Mouse (Mus musculus) kidney, postnatal 36 days (tissue): ENCODE measurements around the gene Parp4.

Experiments used
- DNase-seq, 2 experiments: peaks; one replicate each; pipeline ENCODE4 v3.0.0; 2021 to 2022; ENCODE audit warnings: mixed read lengths in 2 of 2

Parp4 gene

DNA sequence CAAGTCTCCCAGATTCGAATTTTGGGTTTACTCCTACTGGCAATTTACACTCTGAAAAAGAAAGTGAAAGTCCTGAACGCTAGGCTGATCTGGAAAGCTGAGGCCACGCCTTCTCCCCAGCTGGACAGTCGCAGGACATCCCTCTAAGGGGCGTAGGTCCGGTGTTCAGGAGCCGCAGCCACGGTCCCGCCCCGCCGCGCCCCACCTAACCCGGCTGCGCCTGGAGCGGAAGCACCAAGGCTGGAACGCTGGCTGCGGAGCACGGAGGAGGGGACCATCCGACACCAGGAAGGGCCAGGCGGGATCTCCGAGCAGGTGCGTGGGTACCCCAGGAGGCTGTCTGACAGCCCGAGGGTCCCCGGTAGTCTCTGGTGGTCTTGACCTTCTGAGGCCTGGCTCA lies at the start of gene Parp4, which contains the start of gene Cenpj:
Gene Parp4 (plus strand): TSS at position 204 of the 400 bp plus-strand sequence.
Gene Cenpj (minus strand): TSS at position 10 of the 400 bp plus-strand sequence.
- DNase-seq = peak; percentile 96

DNA sequence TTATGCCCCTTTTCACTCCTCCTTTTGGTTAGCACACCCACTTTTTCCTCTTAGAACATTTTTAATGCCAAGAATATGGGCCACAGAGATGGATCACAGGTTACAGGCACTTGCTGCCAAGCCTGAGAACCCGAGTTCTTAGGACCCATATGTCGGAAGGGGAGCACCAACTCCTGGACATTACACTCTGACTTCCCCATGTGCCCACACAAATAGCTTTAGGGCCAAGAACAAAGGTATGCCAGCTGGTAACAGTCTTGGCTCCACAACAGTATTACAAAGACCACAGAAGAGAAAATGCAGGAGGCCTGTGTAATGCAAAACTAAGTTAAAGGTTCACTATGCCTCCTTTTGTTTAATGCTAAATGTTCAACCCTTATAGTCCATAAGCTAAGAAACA lies 44.6 kb upstream of the Parp4 start:
- DNase-seq = no peak

DNA sequence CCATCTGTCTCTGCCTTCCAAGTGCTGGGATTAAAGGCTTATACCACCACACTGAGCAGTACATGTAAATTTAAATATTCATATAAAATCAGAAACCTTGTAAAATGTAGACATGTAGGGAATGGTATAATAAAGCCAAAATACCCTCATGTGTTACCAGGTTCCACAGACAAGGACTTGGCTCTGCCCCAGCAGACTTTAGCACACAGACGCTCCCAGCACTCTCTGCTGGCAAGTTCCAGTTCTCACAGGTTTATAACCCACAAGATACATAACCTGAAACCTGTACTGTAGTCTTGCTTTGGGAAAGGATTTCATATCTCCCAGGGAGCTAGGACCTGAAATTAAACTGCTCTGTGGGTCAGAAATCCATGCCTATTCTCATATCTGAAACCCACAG lies 30.5 kb upstream of the Parp4 start:
- DNase-seq = peak; percentile 37 to 61

DNA sequence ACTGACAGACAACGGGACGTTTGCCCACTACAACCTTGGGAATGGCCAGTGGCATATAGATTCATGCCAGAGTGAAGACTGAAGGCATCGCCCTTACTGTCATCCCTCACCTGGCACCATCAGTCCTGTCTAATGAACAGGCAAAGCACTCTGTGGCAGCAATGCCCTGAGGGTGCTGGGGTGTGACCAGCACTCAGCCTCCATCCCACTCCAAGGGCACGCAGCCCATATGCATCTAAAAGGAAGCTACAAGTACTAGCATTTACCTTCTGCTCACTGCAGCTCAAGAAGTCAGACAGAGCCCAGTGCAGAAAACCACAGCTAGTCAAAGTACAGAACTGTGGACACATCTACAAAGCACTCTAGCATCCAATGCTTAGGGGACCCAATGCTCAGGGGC lies 29.9 kb upstream of the Parp4 start:
- no peak for DNase-seq

DNA sequence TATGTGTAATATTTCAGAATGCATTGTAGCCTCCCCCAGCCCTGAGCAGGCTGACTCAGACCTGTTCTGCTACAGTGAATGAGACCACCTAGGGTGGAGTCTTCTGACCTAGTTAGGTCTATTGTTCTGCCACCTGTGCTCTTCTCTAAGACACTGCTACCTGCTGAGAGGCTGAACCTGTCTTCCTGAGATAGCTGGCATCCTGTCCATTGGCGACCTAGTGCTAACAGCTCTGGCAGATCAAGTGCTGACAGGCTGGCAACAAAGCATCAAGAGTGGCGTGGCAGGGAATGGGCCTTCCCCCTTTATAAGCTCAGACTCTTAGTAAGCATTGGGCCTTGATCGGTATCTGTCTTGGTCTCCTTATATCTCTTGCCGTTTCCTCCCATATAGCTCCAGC lies 24.5 kb upstream of the Parp4 start:
- no peak for DNase-seq

DNA sequence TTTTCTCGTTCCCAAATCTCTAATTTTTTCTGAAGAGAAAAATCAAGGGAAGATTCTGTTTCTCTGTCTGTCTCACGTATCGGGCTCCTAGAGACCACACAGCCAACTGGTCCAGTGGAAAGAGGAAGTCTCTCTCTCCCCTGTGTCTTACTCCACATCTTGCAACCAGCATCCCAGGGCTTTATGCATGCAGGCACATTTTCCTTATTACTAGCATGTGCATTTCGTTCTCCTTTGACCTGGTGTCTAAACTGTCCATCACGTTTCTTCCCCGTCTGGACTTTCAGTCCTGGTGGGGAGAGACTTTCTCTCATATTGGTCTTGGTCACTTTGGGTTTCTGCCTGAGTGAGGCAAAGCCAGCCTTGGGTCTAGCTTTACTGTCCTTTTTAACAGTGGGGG lies 22.5 kb upstream of the Parp4 start:
- no peak for DNase-seq

DNA sequence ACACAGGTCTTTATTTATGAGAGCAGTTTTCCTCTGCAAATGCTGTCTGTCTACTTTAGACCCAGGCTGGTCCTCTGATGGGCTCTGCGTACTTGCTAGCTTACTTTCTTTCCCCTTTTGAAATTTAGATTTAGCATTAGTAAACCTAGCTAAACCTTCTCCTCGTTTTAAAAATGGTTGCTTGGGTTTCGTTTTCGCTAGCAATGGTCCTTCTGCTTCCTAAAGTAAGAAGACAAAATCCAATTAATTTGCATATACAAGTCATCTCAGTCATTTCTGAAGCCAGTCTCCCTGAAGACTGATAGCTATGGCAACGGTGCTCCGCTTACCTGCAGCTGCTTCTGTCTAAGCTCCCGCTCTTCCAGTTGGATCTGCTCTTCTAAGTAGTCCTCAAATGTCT lies 22.1 kb upstream of the Parp4 start:
- no peak for DNase-seq

DNA sequence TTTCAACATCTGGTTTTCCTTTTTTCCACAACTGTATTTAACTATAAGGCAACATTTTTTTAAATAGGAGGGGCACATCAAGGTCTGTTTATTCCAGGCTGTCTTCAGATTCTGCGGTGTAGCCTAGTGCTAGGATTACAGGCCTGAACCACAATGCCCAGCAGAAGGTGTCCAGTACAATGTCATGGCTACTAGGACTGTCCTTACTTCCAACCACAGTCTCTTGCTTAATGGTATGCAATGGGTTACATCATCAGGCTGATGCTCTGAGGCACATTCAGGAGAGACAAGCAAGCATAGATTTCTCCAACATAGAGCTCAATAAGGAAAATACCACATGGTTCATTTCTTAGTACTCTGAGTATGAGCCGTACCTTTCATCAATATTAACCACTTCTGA lies 20.7 kb upstream of the Parp4 start:
- DNase-seq = no peak

DNA sequence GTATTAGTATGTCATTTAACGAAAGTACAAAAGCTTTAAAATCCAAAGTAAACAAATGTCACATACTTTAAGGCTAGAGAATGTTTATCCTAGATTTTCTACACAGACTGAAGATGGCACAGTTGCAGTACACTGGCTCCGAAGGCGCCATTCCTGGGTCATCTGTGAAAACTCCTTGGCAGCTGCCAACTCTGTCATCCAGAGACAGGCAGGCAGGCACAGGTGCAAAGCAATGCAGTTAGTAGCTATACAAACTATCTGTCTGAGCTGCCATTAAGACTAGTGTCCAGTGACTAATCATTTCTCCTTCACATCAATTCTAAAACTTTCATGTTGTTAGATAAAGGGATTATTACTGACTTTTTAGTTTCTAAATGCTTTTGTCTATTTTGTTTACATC lies 16.3 kb upstream of the Parp4 start:
- DNase-seq = no peak

DNA sequence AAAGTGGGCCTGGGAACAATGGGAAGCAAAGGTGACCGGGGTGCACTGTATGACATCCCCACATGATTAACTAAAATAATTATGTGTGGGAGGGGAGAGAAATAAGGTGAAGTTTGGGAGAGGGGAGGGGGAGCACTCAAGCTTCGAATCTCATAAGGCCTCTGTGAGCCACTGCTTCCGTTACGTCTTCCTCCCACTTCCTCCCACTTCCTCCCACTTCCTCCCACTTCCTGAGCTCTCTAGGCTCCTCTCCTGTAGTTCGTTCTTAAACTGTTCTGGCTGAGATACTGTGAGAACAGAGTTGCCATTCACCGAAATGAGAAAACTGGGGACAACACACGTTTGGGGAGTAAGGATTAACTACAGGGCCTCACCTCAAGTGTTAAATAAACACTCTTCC lies 7.9 kb upstream of the Parp4 start:
- no peak for DNase-seq

DNA sequence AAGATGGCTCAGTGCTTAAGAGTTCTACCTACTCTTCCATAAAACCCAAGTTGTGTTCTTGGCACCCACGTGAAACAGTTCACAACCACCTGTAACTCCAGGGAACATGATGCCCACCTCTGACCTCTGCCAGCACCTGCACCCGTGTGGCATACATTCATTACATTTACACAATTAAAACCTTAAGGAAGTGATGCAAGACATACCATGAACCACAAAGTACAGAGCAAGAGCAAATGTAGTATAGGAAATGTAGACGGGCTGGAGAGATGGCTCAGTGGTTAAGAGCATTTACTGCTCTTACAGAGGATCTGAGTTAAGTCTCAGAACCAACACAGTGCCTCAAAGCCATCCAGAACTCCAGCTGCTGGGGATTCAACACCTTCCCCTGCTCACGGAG lies 6.4 kb upstream of the Parp4 start:
- no peak for DNase-seq

DNA sequence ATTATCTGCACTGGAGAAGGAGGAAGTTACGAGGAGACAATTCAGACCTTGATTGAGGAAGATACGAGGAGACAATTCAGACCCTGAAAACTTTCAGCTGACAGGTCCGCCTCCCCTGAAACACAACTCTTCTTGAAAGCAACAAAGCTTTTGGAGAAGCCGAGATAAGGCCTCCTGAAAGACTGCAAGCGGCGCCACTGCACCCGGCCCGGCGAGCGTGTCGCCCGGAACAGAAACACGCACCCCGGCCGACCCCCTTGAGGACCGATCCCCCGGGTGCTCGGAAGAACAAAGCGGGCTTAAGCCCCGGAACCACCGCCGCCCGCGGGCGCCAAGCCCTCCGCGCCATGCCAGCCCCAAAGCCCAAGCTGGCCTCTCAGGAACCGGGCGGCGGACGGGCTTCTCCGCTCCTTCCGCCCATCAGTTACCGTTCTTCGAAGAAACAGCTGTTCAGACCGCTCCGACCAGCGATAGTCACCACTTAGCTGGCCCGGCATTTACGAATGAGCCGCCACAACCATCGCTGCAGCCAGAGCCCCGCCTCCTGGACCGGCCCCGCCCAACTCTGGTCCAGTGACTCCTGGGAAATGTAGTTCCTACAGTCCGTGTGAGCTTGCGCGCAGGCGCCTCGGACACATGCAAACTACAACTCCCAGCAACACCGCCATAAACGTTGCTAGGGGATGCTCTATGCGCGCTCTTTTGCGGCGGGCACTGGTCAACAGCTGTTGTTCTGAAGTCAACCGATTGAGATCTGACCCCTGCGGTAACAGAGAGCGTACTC lies 3.9 kb upstream of the Parp4 start:
- DNase-seq = peak; percentile 97

DNA sequence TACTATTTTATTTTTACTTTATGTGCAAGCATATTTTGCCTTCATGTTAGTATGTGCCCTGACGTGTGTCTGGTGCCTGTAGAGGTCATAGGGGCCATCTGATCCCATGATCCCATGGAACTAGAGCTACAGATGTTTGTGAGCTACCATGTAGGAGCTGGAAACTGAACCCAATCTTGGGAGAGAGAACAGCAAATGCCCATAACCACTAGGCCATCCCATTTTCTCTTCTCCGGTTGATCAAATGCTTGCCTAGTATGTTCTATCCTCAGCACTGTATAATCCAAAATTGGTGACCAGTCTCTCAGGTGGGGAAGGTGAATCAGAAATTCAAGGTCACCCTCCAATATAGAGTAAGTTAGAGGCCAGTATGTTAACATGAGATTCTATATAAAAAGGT lies 2.9 kb upstream of the Parp4 start:
- DNase-seq = no peak

DNA sequence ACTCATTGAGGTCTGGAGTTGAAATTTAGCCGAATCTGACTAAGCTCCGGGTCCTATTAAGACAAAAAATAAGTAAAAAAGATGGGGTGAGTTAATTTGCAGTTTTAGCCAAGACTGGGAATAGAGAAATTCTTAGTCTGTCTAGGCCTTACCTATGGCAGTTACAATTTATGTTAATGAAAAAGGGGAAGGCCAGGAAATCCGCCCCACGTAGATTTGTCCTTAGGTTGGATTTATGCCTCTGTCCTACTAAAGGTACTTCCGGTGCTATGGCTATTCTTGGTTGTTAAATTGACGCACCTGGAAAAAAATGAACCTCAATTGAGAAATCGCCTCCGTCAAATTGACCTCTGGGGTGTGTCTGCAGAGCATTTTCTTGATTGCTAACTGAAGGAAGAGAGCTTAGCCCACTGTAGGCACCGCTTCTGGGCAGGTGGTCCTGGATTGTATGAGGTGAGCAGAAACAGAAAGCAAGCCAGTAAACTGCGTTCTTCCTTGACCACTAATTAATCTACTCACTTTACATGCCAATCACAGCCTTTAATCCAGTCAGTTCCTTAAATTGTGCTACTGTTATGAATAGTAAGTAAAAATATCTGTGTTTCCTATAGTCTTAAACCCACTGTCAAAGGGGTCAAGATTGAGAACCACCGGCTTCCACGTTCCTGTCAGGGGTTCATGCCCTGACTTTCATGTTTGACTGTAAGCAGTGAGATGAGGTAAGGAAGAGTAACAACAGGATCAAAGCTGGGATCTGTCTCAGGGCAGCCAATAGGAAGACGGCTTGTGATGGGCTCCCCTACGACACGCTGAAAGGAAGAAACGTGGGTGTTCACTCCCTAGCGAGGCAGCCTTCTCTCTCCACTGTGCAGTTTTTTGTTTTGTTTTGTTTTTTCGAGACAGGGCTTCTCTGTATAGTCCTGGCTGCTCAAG lies 816 bp downstream of the Parp4 start:
- no peak for DNase-seq

DNA sequence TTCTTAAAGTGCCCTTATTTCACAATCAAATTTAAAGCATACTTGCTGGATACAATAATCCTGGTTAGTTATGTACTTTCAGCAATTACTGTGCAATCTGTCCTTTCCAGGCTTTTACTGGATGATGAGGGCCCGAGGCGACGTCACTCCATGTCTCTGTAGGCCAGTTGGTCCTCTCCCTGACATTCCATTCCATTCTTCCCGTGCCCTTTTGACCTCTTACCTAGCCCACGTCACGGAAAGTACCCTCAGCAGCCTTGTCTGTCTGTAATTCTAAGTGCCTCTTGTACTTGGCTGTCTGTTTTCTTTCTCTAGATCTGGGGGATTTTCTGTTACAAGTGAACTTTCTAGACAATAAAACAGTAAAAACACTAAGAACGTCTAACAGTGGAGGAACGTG lies 3.6 kb downstream of the Parp4 start:
- no peak for DNase-seq

DNA sequence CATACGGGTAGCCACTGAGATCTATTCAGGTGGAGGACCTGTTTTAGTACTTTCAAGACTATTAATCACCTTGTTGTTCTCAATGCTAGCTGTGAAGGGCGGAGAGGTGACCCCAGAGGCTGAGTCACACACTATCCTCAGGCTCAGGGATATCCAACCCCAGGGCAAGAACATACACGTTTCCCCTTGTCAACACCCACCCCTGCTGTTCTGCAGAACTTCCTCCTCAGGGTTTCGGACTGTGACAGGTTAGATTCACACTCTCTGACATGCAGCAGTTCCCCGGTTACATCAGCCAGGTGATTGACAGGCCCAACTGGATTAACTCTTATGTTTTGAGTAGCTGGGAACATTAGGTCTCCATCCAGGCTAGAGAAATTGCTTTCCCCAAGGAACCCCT lies 5.7 kb downstream of the Parp4 start:
- DNase-seq = no peak

DNA sequence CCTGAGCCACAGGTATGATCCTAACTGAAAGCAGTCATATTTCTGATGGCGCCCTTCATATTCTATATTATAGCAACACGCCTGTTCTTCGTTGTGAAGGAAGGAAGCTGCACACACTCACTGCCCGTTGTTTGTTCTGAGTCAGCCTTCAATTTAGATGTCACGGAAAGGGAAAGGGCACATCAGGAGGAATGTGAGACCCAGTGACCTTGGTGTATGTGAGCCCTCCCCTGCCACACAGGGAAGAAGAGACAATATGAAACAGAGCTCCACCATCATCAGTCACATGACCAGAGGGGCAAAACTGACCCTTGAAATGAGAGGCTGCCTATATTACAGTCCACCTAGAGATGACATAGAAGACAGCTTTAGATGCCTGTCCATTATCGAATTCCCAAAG lies 6.9 kb downstream of the Parp4 start:
- DNase-seq = no peak

DNA sequence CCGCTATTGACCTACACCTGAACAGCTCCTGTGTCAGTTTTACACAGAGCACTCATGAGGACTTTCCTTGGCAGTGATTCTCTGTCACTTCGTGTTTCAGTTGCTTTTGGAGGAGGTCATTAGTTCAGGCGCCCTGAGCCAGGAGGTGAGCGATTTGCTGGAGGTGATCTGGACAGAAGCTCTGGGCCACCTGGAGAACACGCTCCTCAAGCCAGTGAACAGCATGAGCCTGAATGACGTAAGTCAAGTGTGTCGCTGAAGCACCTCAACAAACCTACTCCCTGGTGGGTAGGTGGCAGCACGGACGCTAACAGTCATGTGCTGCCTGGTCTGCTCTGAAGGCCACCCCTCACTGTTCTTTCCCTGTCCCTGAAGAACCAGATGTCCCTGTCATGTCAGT lies 16.8 kb downstream of the Parp4 start:
- no peak for DNase-seq

DNA sequence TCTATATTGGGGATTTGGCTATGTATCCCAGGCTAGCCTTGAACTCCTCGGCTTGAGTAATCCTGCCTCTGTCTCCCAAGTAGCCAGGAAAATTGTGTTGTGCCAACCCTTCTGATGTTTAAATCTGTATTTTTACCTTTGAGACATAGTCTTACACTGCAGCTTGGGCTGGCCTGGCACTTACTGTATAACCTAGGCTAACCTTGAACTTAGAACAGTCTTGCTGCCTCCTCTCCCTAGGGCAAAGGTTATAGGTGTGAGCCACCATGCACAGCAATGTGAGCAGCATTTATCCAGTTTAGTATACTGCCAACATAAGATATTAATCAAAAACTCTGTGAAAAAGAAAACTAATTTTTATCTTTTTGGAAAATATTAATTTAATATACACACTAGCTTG lies 19.4 kb downstream of the Parp4 start:
- no peak for DNase-seq

DNA sequence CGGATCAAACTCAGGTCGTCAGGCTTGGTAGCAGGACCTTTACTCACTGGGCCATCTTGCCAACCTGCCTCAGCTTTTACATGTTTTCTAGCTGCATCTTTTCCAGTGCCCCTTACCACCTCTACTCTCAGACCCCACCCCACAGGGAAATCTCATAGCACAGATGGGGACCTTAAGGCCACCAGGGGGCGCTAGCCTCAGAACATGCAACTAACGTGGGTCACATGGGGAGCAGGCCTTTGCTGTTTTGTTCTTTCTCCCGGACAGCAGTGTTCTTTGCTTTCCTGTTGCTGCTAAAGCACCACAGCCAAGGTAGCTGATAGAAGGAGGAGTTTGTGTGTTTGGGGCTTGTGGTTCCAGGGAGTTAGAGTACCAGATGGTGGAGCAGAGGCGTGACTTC lies 23.3 kb downstream of the Parp4 start:
- DNase-seq = peak; percentile 33 to 79

DNA sequence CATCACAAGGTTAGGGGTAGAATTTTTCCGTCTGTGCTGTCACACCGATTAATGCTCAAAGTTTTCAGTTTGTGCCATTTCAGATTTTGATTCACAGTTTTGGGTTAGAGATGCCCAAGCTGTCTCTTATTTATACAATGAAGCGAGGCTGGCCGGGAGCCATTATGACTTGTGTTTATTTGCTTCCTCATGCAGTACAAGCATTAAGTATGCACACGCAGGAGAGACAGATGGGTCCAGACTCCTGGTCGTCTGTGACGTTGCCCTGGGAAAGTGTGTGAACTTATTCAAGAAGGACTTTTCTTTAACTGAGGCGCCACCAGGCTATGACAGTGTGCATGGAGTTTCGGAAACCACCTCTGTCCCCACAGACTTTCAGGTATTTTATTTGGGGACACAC lies 26.6 kb downstream of the Parp4 start:
- DNase-seq = no peak

DNA sequence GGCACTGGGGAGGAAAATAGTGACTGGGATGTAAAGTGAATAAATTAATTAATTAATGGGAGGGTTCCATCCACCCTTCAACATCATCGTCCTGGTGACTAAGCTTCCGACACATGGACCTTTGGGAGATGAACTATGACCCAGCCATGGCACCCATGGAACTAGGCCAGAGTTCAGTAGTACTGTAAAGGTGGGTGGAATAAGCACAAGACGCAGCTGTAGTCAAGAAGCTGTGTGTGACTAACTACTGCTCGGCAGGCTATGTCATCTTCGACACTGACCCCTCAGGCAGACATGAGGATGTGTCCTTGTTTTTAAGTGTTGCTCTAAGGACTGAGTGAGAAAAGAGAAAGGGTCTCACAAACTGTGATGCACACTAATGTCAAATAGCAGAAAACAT lies 29.0 kb downstream of the Parp4 start:
- peak; percentile 24 to 34 for DNase-seq

DNA sequence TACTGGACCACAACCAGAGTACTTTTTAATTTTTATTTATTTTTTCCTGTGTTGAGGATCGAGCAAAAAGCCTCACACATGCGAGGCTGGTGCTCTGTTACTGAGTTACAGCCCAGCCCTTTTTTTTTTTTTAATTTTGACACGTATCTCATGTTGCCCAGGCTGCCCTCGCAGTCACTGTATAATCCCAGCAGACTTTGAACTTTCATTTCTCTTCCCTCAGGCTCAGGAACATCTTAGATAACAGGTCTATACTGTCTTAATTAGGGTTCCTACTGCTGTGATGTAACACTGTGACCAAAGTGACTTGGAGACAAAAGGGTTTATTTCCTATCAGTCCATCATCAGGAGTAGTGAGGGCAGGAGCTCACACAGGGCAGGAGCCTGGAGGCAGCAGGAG lies 29.7 kb downstream of the Parp4 start:
- DNase-seq = peak in 1 of 2 experiments; percentile 32

DNA sequence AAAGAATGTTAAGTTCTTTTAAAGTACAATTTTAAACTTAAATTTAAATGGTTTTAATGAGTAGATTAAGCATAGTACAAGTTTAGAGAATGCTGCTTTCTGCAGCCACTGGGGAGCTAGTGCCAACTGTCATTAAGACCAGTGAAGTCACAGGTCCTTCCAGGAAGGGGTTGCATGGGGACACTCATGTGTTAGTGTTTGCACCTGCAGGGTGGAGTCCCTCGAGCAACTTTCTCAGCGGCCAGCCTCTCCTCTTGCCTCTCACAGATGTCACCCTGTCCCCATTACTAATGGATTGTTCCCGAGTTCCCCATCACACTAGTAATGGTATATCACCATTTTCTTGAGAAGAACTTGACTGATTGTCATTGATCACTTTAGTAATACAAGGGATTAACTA lies 37.8 kb downstream of the Parp4 start:
- no peak for DNase-seq
